Mouse (Mus musculus) kidney, adult 11 months (tissue): ENCODE measurements around the gene Card10.

Source experiments
- DNase-seq: peaks from one replicate; pipeline ENCODE4 v3.0.0; 2022

Gene Card10

GRCm38 (mm10) chr15:78771531-78772367 lies 31.1 kb downstream of the Card10 start:
- peak; percentile 61 for DNase-seq

- no peak for DNase-seq
Observed at GRCm38 (mm10) chr15:78770983-78771355, 31.9 kb downstream of the Card10 start.

GRCm38 (mm10) chr15:78770234-78770982 lies 32.4 kb downstream of the Card10 start:
- no peak for DNase-seq

- DNase-seq: no peak
Observed at GRCm38 (mm10) chr15:78769064-78769463, 33.8 kb downstream of the Card10 start.

GRCm38 (mm10) chr15:78763704-78764103 lies 39.1 kb downstream of the Card10 start:
- DNase-seq: no peak

GRCm38 (mm10) chr15:78763210-78763609 lies 39.6 kb downstream of the Card10 start:
- no peak for DNase-seq

- no peak for DNase-seq
Observed at GRCm38 (mm10) chr15:78761112-78761511, 41.7 kb downstream of the Card10 start.

GRCm38 (mm10) chr15:78758132-78758531 lies 44.7 kb downstream of the Card10 start:
- no peak for DNase-seq

- peak; percentile 89 for DNase-seq
Observed at GRCm38 (mm10) chr15:78755966-78756725, 46.7 kb downstream of the Card10 start.

- no peak for DNase-seq
Observed at GRCm38 (mm10) chr15:78755226-78755625, 47.6 kb downstream of the Card10 start.

GRCm38 (mm10) chr15:78754144-78754543 lies 48.7 kb downstream of the Card10 start:
- no peak for DNase-seq

- no peak for DNase-seq
Observed at GRCm38 (mm10) chr15:78752991-78753390, 49.9 kb downstream of the Card10 start.

- DNase-seq: no peak
Observed at GRCm38 (mm10) chr15:78750608-78751350, 52.1 kb downstream of the Card10 start.

GRCm38 (mm10) chr15:78749855-78750254 lies 53.0 kb downstream of the Card10 start:
- DNase-seq: peak; percentile 23

- DNase-seq: peak; percentile 41
Observed at GRCm38 (mm10) chr15:78744206-78744605, 58.6 kb downstream of the Card10 start.

- DNase-seq: no peak
Observed at GRCm38 (mm10) chr15:78742831-78743230, 60.0 kb downstream of the Card10 start.

GRCm38 (mm10) chr15:78740662-78741061 lies 62.2 kb downstream of the Card10 start:
- no peak for DNase-seq

- no peak for DNase-seq
Observed at GRCm38 (mm10) chr15:78737146-78737545, 65.7 kb downstream of the Card10 start.

GRCm38 (mm10) chr15:78736681-78737100 lies 66.2 kb downstream of the Card10 start:
- no peak for DNase-seq

- DNase-seq: no peak
Observed at GRCm38 (mm10) chr15:78736181-78736579, 66.7 kb downstream of the Card10 start.

GRCm38 (mm10) chr15:78735431-78736180 lies 67.2 kb downstream of the Card10 start:
- DNase-seq: peak; percentile 40

GRCm38 (mm10) chr15:78731830-78732229 lies 71.0 kb downstream of the Card10 start:
- DNase-seq: no peak
